Mouse (Mus musculus) heart, embryonic 11.5 days (tissue): ENCODE measurements around the gene Clspn. TPM values are rescaled to one million over a fixed set of nuclear protein-coding genes. Genes with fewer than 3 reads are reported as not detected.

Source experiments
- ATAC-seq: fragments of 200-750 bp; cut with Nextera tagmentation; replicated peaks from 2 replicates; pipeline ENCODE4 v1.8.0; 2017; ENCODE audit warnings: moderate library complexity; ENCODE audit not compliant: insufficient number of reproducible peaks, low FRiP score, low TSS enrichment
- H3K27ac ChIP-seq: fragments of 300-500 bp; sonication (generic); 2 replicates; pipeline ENCODE4 v1.5.1; 2014; ENCODE audit warnings: mild to moderate bottlenecking, low read depth, low read length
- H3K27me3 ChIP-seq: fragments of 300-500 bp; sonication (generic); 2 replicates; pipeline ENCODE4 v1.6.1; 2014; ENCODE audit warnings: mild to moderate bottlenecking, low read length, mixed read lengths; ENCODE audit not compliant: control insufficient read depth, insufficient read depth
- H3K36me3 ChIP-seq: fragments of 300-500 bp; sonication (generic); 2 replicates; pipeline ENCODE4 v1.6.1; 2014; ENCODE audit warnings: mild to moderate bottlenecking, low read length, moderate library complexity, mixed read lengths; ENCODE audit not compliant: control insufficient read depth, insufficient read depth
- H3K4me1 ChIP-seq: fragments of 300-500 bp; sonication (generic); 2 replicates; pipeline ENCODE4 v1.6.1; 2014; ENCODE audit warnings: low read length; ENCODE audit not compliant: control insufficient read depth, insufficient read depth
- H3K4me2 ChIP-seq: fragments of 300-500 bp; sonication (generic); 2 replicates; pipeline ENCODE4 v1.6.1; 2014; ENCODE audit warnings: mild to moderate bottlenecking, moderate library complexity
- H3K4me3 ChIP-seq: fragments of 300-500 bp; sonication (generic); 2 replicates; pipeline ENCODE4 v1.5.1; 2014; ENCODE audit warnings: low read depth, low read length
- H3K9ac ChIP-seq: fragments of 300-500 bp; sonication (generic); 2 replicates; pipeline ENCODE4 v1.6.1; 2014; ENCODE audit warnings: mild to moderate bottlenecking, low read depth, low read length, moderate library complexity
- H3K9me3 ChIP-seq: fragments of 300-500 bp; sonication (generic); replicated peaks from 2 replicates; pipeline ENCODE4 v1.6.1; 2016; ENCODE audit warnings: low read length; ENCODE audit not compliant: control insufficient read depth
- WGBS: fragments of 180-500 bp; shearing (Covaris S2); extraction: QIAGEN DNeasy Blood & Tissue Kit; methylation state at CpG from one replicate; pipeline ENCODE4 v1.1.7; 2014; ENCODE audit not compliant: insufficient replicate concordance; 5-methylcytosine and 5-hydroxymethylcytosine counted together
- polyA plus RNA-seq: library from polyadenylated mRNA; unstranded; fragments of >200 nt; fragmentation: Nextera tagmentation; extraction: Ambion mirVana; gene quantifications from 2 replicates; pipeline ENCODE4 v1.2.1, GENCODE M21; 2014

The Clspn gene
- polyA plus RNA-seq, 1 experiment from 2014 or later: 36.3 TPM

- Histone ChIP-seq H3K4me3 (no peak overlapping the region), H3K4me1 (no peaks in the 10 kb centered on the region), H3K36me3 (no peaks in the 10 kb centered on the region), H3K27me3 (no peaks in the 10 kb centered on the region), H3K4me2 (no peak overlapping the region), H3K9me3 (no peaks in the 10 kb centered on the region), H3K27ac (no peak overlapping the region), H3K9ac (no peak overlapping the region)
- ATAC-seq: no peak
- 76% methylated on average over 2 of the region's 2 CpGs for WGBS
Measured at GRCm38 (mm10) chr4:126546183-126546582, 10.6 kb upstream of the Clspn start.

GRCm38 (mm10) chr4:126552136-126552535 lies 4.6 kb upstream of the Clspn start:
- ATAC-seq: no peak
- Histone ChIP-seq H3K4me1 (0 out of 2 replicates have a peak, but pooled peaks cover 3% of the 10 kb centered on the region), H3K4me3 (no peak overlapping the region), H3K4me2 (no peak overlapping the region), H3K9me3 (no peaks in the 10 kb centered on the region), H3K9ac (no peak overlapping the region), H3K27me3 (no peaks in the 10 kb centered on the region), H3K27ac (no peak overlapping the region), H3K36me3 (no peaks in the 10 kb centered on the region)
- WGBS: 76% methylated on average over 7 of the region's 7 CpGs

- H3K9ac ChIP-seq: no peak overlapping the region
- H3K27ac ChIP-seq: no peak overlapping the region
- H3K4me1 ChIP-seq: 0 out of 2 replicates have a peak, but pooled peaks cover 3% of the 10 kb centered on the region
- H3K36me3 ChIP-seq: no peaks in the 10 kb centered on the region
- 58% methylated on average over 8 of the region's 8 CpGs for WGBS
- ATAC-seq: no peak
- no peaks in the 10 kb centered on the region for H3K9me3 ChIP-seq
- H3K4me3 ChIP-seq: no peak overlapping the region
- H3K4me2 ChIP-seq: no peak overlapping the region
- H3K27me3 ChIP-seq: no peaks in the 10 kb centered on the region
Measured at GRCm38 (mm10) chr4:126553105-126553504, 3.6 kb upstream of the Clspn start.

GRCm38 (mm10) chr4:126553685-126554084 lies 3.0 kb upstream of the Clspn start:
- Histone ChIP-seq H3K9me3 (no peaks in the 10 kb centered on the region), H3K9ac (no peak overlapping the region), H3K4me2 (no peak overlapping the region), H3K27me3 (no peaks in the 10 kb centered on the region), H3K27ac (no peak overlapping the region), H3K4me3 (no peak overlapping the region), H3K36me3 (no peaks in the 10 kb centered on the region), H3K4me1 (0 out of 2 replicates have a peak, but pooled peaks cover 3% of the 10 kb centered on the region)
- WGBS: 81% methylated on average over 1 of the region's 1 CpGs
- no peak for ATAC-seq

- 30% methylated on average over 3 of the region's 3 CpGs for WGBS
- Histone ChIP-seq H3K4me3 (no peak overlapping the region), H3K4me1 (0 out of 2 replicates have a peak, but pooled peaks cover 3% of the 10 kb centered on the region), H3K27me3 (no peaks in the 10 kb centered on the region), H3K9ac (no peak overlapping the region), H3K36me3 (no peaks in the 10 kb centered on the region), H3K4me2 (no peak overlapping the region), H3K9me3 (no peaks in the 10 kb centered on the region), H3K27ac (no peak overlapping the region)
- no peak for ATAC-seq
Measured at GRCm38 (mm10) chr4:126554462-126554861, 2.3 kb upstream of the Clspn start.

GRCm38 (mm10) chr4:126563798-126564197 lies 7.1 kb downstream of the Clspn start:
- H3K9me3 ChIP-seq: no peaks in the 10 kb centered on the region
- no peak overlapping the region for H3K27ac ChIP-seq
- no peaks in the 10 kb centered on the region for H3K27me3 ChIP-seq
- H3K4me2 ChIP-seq: no peak overlapping the region
- H3K9ac ChIP-seq: no peak overlapping the region
- ATAC-seq: no peak
- H3K36me3 ChIP-seq: peaks cover 24% of the 10 kb centered on the region
- H3K4me1 ChIP-seq: no peaks in the 10 kb centered on the region
- WGBS: 91% methylated on average over 6 of the region's 6 CpGs
- H3K4me3 ChIP-seq: no peak overlapping the region

GRCm38 (mm10) chr4:126567243-126567642 lies 10.5 kb downstream of the Clspn start:
- H3K27me3 ChIP-seq: no peaks in the 10 kb centered on the region
- WGBS: 94% methylated on average over 4 of the region's 4 CpGs
- no peak overlapping the region for H3K4me2 ChIP-seq
- no peak overlapping the region for H3K27ac ChIP-seq
- H3K9ac ChIP-seq: no peak overlapping the region
- no peaks in the 10 kb centered on the region for H3K9me3 ChIP-seq
- no peak for ATAC-seq
- H3K36me3 ChIP-seq: peaks cover 26% of the 10 kb centered on the region
- no peak overlapping the region for H3K4me3 ChIP-seq
- H3K4me1 ChIP-seq: no peaks in the 10 kb centered on the region

GRCm38 (mm10) chr4:126569783-126570182 lies 13.0 kb downstream of the Clspn start:
- WGBS: 89% methylated on average over 3 of the region's 3 CpGs
- no peak for ATAC-seq

GRCm38 (mm10) chr4:126576281-126576680 lies 19.5 kb downstream of the Clspn start:
- 95% methylated on average over 5 of the region's 5 CpGs for WGBS
- no peaks in the 10 kb centered on the region for H3K4me1 ChIP-seq
- no peak overlapping the region for H3K4me2 ChIP-seq
- peaks cover 63% of the 10 kb centered on the region for H3K36me3 ChIP-seq
- no peak for ATAC-seq
- no peaks in the 10 kb centered on the region for H3K27me3 ChIP-seq
- H3K4me3 ChIP-seq: no peak overlapping the region
- no peaks in the 10 kb centered on the region for H3K9me3 ChIP-seq
- no peak overlapping the region for H3K27ac ChIP-seq
- H3K9ac ChIP-seq: no peak overlapping the region

More at GRCm38 (mm10) chr4:126569783-126570182, 13.0 kb downstream of the Clspn start:
- H3K27ac ChIP-seq: no peak overlapping the region
- peaks cover 44% of the 10 kb centered on the region for H3K36me3 ChIP-seq
- H3K4me1 ChIP-seq: no peaks in the 10 kb centered on the region
- no peaks in the 10 kb centered on the region for H3K9me3 ChIP-seq
- no peak overlapping the region for H3K4me3 ChIP-seq
- no peaks in the 10 kb centered on the region for H3K27me3 ChIP-seq
- no peak overlapping the region for H3K9ac ChIP-seq
- H3K4me2 ChIP-seq: no peak overlapping the region
